Mouse (Mus musculus): ENCODE measurements around the gene Fgfr2.
A peak's percentile ranks its signal among the peaks of the same experiment; 100 is the strongest.

Gene Fgfr2

DNA sequence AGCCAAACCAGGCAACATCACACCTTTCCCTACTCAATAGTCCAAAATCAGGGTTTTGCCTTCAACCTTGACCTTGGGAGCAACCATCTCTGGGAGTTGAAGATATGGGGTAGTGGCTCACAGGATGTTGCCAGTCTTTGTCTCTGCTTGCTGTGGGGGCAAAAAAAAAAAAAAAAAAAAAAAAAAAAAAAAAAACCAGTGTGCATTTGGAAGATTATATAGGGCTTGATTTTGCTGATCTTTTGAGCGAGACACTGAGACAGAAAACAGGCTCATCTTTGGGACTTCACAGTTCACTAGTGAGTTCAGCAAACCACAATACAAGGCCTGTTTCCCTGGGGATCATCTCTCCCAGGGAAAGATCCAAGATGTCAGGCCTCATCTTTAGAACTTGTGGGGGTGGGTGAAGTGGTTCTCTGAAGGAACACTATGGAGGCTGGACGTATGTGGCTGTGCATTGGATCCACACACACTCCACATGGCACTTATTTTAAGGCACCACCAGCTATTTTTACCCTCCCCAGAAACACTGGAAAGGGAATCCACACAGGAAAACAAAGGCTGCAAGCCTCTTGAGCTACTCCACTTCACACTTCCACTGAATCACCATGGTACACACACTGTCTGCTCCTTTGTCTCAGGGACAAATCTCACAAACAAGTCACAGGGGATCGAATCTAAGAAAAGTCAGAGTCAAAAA lies 83.4 kb downstream of the Fgfr2 start:
- DNase-seq: no peak

DNA sequence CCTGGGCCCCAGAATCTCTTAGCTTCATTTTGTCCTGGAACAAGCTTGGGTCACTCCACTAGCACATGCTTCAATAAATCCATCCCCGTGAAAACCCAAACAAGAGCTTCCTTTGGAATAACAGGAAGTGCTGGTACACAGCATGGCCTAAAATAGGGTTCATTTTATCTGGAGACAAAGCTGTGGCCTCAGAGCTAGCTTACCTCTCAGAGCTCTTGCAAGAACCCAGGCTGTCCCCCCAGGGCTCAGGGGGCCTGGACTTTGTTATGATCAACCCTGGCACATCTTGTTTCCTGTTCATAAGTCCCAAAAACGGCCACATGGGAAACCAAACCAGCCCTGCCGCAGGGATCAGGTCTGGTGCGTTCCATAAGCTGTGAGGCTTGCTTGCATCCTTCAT lies 85.5 kb downstream of the Fgfr2 start:
- DNase-seq: no peak

DNA sequence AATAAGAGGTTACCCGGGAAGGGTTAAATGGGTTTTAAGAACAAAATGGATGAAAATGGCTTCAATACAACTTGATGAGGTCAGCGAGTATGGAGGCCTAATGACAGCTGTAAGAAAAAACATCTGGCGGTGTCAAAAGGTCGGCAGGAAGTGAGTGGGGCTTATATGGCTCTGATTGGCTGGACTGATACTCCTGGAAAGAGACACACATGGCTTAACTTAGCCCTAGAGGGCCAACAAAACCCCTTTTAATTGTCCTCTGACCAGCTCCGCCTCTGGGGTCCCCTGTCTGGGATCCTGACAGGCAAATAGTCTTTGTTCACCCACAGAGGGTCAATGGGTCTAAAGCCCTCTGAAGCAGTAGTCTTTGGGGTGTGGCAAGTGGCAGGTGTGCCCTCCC lies 85.9 kb downstream of the Fgfr2 start:
- DNase-seq: no peak

DNA sequence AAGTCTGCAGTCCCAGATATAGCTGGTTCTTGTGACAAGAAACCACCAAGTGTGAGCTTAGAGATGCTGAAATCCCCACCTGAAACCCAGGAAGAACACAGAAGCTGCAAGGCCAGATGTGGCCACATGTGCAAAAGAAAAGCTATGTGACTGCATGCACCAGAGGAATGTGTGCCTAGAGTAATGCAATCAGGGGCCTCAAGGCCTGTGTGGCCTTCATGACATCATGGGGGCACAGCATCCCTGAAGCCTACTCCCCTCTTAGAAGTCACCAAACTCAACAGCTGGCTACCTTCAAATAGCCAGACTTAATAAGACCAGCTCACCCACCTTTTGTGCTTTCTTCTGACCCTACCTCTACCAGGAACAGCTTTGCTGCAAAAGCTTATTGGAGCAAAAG lies 87.2 kb downstream of the Fgfr2 start:
- no peak for DNase-seq

DNA sequence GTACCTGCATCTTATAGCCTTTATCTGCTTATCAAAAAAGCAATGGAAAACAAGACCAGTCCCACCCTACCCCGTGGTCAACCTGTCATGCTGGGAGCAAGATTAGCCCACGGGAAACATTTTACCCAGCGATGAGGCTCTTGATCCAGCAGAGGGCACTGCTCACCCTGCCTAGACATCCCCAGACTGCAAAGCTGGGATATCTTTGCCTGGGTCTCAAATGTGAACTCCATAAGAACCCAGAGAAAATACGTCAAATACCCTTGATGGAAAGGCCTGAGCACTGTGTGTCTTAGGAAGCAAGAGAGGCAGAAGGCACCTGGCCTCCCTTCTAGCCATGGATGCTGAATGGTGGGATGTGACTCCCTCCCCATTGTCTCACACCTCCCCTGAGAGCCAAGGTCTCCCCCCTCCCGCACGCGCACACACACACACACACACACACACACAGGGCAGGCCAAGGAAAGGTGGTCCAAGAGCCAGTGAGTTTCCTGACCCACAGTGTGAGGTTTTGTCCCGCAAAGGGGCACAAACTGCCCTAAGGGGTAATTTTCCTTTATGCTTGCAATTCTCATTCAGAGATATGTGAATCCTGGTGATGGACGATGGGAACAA lies 90.5 kb downstream of the Fgfr2 start:
- DNase-seq: peak; percentile 55

DNA sequence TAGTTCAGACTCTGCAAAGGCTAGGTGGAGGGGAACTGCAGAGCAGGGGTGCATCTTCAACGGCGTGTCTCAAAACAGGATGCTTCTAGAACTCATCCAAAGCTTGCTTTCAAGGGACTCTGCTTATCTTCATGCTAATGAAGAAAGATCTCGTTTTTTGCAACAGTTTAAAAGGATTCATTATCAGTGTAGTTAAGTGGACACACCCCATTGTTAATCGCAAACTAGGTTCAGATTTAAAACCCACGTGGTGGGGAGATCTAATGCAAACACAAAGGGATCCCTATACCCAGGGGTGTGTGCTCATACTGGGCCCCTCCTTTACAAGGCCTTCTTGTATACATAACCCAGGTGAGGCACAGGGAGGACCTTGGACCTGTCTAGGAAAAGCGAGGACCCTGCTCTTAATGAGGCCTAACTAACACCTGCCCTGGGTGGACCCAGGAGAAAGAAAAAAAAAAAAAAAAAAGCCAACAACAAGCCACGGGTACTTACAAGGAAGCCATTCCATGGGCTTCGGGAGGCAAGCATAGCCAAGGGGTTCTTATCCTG lies 93.6 kb downstream of the Fgfr2 start:
- no peak for DNase-seq

DNA sequence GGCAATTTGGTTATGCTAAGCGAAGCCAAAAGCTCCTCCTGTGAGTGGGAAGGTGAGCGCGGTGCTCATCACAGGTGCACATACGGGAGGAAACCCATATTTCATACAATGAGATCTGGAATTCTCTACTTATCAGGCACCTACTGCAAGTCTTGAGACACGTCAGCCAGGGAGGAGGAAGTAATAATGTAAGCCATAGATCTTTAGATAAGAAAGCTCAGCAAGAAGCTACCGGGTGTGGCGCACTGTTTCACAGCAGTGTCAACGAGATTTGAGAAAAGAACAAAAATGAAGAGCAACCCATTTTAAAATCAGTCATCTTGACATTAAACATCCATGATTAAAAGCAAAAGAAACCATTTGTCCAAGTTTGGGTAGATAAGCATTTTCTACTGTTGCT lies 94.1 kb downstream of the Fgfr2 start:
- no peak for DNase-seq

DNA sequence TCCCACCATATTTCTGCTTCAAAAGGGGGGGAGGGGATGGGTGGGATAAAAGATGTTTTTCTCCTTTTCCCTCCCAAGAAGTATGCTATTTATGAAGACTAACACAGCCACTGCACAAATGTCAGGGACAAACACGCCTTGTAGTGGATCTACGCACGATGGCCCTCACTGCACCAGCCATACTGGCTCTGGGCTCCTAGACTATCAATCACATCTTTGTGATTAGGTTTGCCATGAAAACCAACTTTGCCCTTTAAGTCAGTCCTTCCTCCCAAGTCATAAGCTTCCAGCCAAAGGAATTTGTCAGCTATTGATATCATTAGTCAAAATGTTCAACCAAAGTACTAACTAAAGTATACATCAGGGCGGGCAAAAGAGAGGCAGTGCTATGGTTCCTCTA lies 95.2 kb downstream of the Fgfr2 start:
- DNase-seq: no peak

DNA sequence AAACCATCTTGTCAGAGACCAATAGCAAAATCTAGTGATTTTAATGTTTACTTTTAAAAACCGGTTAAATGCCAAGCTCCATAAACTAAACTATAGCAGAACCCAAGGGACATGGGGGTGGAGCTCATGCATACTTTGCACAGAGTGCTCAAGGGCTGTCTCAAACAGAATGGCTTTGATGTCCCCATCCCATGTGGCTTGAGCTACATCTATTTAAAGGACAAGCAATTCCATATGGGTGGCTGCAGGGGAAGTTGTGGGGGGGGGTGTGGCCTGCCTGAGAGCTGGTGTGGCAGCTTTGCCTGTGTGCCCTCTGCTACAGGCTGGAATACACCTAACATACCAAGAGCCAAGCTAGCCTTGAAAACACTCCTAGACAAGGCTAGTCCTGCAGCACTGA lies 98.5 kb downstream of the Fgfr2 start:
- no peak for DNase-seq

DNA sequence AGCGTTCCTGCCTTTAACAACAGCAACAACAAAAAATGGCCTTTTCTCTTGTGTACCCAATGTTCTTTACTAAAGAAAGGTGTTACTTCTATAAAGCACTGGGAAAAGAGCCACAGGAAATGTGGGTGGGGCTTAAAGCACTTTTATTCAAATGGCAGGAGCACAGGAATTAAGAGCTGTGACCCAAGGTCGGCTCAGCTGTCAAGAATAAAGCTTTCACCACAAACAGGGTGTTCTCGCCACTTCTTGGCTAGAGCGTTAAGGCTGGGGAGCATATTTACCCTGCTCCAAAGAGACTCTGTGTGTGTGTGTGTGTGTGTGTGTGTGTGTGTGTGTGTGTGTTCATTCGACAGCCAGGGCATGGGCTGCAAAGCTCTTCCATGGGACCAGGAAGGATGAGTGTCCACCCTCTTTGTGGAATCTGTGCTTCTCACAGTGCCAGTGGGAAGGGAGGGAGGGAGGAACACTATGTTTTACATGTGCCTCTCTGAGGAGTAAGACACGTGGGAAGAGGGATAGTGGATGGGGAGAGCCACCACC lies 103.6 kb downstream of the Fgfr2 start:
- no peak for DNase-seq

DNA sequence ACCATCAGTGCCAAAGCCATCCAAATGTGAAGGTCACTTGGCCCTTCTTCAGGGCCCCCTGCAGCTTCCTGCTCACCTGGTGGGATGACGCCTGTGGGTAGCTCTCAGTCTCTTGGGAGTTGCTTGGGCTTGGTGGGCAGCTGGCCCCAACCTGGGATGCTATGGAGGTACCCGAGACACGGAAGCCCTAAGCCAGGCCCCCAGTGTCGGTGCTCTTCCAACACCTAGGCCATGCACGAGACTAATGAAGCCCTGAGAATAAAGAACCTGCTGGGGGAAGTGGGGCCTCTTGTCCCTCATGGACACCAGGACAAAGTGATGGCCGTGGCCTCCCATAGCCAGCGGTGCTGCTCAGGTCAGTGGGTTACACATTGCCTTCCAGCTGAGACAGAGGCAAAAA lies 104.2 kb downstream of the Fgfr2 start:
- no peak for DNase-seq

DNA sequence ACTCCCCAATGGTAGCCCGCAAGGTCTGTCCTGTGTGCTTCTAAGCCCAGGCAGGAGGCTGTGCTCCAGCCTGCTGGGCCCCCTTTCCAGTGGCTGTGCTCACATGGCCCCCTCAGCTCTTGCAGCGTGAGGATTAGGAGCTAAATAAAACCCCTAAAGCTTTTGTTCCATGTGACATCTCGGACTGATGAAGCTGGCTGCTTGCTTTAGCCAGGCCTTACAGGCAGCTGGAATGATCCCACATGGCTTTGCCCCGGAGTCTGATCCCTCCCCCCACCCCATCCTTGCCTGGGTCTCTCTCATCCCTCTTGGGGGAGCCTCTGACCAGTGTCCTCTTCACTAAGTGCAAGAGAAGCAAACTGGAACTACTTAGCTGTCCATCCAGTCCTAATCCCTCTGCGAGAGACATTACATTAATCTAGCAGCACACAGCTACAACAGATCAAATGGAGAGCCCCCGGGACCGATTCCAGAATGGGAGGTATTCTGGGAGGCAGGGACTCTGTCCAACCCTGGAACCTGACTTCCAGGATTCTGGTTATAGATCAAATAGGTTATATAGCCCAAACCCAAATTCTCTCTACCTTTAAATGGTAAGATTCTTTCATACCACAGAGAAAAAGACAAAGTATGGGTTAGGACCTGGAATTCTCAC lies 107.6 kb downstream of the Fgfr2 start:
- no peak for DNase-seq

DNA sequence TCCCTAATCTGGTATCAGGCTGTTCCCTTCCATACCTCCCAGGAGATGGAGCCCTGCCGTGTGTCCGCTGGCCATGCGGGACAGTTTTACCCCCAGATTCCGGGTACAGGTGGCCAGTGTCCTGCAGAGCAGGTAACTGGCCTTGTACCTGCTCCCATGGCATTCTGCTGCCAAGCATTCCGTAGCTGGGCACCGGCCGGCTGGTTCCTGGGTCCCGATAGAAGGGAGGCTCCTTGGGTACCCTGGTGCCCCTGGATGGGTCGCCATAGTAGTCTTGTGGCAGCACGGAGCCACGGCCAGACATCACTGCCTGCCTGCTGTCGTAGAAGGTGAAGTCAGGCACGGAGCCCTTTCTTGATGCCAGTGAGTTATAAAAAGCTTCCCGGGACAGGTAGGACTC lies 108.5 kb downstream of the Fgfr2 start:
- no peak for DNase-seq

DNA sequence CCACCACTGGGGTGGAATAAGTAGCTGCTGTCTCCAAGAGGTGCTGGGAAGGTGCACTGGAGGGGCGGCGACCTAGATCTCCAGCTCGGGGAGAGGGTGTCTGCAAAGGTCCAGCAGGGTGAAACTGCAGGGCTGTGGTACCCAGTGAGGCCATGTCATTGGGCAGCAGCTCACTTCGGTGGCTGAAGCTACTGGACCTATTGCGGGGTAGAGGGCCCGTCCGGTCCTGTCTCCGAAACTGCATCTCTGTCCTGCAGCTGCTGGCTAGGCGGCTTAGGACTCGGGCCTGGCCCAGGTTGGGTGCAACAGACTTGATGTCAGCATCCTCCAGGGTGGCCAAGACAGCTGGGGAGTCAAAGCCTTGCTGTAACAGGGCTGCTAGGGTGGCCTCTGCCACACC lies 109.2 kb downstream of the Fgfr2 start:
- no peak for DNase-seq

DNA sequence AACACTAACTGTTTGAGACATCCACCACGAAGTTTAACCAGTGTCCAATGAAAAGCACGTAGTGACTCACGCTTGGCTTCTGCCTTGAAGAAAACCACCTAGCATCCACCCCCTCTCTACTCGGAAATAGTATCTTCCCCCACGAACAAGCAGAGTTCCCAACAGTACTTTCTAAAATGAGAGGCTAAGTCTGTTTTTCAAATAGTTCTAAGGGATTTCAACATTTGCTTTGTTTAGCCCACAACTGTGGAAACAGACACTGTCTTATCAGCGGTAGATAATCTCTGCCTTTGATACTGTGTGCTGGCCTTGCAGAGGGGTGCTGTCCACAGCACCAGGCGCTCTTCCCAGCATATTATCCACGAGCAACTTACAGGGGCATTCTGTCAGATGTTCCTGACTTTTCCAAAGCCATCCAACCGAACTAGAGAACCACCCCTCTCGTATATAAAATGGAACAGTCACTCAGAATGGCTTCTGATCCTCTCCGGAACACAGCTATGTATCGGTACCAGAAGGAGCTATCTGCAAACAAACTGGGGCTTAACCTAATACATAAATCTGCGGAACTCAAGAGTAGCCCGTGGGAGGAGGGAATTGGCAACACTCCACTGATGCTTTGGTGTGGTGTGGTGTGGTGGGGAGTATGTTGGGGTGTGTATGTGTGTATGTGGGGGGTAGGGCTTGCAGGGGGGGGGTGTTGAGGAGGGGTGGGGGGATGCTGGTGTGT lies 110.3 kb downstream of the Fgfr2 start:
- DNase-seq: peak; percentile 49

DNA sequence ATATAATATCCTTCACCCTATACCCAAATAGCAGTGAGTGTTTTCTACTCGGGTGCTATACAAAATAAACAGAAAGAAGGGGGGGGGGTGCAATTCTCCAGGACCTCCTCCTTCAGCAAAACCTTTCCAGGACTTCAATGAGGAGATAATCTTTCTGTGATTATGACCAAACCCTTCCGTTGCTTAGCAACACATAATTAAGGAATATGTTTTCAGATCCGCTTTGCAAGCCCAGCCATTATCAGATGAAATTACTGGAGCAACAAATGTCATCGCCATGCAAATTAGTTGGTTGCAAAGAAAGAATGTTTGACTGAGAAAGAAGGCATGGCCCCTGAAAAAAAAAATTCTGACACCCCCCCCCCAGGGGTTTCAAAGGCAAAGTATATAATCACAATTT lies 111.5 kb downstream of the Fgfr2 start:
- DNase-seq: no peak

DNA sequence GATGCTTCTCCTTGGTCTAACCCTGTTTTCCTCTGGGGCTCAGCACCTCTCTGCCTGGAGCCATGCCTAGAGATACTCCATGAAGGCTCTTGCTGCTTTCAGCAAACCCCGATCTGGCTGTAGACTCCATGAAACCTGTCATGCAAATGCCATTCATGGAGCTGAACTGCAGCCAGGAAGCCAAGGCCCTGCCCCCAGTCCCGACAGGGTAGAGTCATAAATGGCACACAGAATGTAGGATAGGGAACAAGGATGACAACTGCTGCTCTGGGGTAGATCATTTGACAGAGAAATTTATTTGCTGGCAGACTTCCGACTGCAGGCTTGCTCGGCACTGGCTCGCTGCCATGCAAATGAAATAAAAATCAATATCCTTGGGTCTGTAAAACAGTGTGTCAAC lies 112.0 kb downstream of the Fgfr2 start:
- peak; percentile 83 for DNase-seq

DNA sequence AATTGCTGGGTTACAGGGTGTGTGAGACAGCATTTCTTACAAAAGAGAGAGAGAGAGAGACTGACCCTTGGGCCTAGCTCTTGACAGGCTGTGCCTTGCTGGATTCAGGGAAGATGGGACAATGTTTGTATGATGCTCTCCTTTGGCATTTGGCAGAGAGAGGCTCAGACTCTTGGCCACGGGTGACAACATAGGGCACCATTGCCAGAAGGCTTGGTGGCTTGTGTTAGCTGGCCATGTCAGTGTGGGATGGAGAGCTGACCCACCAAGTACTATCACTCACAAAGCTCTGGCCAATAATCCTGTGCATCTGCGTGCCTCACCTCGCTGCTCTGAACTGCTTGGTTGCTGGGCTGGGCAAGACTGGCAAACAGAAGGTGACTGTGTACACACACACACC lies 112.7 kb downstream of the Fgfr2 start:
- no peak for DNase-seq

DNA sequence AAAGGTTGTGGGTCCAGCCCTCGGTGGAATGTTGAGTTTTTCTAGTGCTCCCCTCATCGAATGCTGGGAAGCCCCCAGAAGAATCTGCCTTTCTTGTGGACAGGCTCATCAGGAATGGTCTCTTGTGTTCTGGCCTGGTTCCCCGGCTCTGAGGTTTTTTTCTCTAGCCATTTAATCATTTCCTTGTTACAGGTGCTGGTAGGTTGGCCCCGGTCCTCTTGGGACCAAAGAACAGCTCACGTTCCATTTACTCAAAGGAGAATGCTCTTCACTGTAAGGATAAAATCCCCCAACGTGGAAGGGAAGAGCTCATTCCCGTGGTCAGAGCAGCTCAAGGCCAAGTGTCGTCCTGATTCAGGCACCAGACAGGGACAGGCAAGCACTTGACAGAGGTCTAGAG lies 113.5 kb downstream of the Fgfr2 start:
- DNase-seq: no peak

DNA sequence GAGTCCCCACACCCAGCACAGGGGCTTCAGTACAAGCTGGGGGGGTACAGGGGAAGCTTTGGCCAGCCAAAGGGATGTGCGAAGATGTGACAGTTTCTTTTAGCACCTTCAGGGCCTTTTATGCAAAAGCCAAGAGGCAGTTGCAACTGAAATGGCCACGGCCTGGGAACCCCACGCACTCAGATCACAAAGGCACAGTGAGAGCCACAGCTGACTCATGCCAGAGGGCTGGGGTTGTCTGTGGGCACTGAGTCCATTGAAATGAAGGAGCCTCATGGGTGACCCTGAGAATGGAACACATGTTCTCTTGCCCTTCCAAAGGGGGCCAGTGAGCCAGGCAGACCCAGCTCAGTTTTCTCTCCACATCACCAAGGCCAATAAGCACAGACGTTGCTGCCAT lies 114.5 kb downstream of the Fgfr2 start:
- DNase-seq: no peak

DNA sequence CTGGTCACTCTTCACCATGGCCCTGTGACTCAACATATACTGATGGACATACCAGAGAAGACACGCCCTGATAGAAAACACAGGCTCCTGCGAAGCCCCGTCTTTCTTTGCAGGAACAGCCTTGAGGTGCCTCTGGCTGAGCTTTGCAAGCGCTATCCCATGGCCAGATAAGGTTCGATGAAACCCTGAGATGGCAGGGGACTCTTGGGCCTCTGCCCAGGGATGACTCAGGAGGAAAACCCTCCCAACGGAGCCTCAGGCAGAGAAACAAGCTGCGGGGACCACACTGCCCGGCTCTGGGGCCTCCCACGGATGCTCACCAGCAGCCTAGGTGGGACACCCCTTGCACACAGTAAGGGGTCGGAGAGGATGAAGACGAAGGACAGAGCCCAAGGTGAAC lies 115.8 kb downstream of the Fgfr2 start:
- DNase-seq: no peak

DNA sequence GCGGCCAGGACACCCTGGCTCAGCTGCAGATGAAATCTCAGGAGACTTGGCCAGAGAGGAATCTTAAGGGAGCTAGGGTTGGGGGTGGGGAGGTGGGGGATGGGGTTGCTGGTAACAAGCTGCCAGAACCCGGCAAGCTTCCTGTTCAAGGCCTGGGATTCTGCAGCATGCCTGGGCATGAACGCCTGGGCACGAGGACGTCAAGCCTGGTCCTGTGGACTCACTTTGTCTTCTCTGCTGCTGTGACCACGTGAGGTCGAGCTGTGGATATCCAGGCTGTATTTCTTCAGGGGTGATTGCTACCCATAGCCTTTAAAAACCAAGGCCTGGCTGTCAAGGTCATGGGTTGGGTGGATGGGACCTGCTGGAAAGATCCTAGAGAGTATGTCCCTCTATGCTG lies 117.4 kb downstream of the Fgfr2 start:
- no peak for DNase-seq

DNA sequence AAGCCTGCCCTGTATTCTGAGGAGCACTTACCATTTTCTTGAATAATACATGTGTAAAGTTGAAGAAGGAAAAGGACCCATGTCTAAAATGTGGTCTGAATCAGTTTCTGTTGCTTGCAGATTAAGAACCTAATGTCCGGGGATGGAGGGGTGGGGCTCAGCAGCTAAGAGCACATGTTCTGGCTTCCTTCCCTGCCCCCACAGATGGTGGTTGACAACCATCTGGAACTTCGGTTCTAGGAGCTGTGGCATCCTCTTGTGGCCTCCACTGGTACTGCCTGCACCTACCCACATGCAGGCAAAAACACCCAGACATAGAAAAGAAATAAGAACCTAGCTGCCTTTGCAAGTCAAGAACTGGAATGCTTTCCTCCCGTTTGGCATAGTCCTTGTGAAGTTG lies 119.7 kb downstream of the Fgfr2 start:
- peak; percentile 90 for DNase-seq

All from layer of hippocampus, adult 9-11 months (tissue).